Mouse (Mus musculus) embryonic fibroblast, embryonic 13.5 days (primary cell): ENCODE measurements around the gene Dtnb.

ENCODE experiments used
- CTCF ChIP-seq: IDR thresholded peaks from 2 replicates; pipeline ENCODE4 v1.5.1; 2011; ENCODE audit warnings: mild to moderate bottlenecking, control low read depth, low read length, moderate library complexity, borderline replicate concordance; ENCODE audit not compliant: insufficient read depth
- POLR2A ChIP-seq: IDR thresholded peaks from 2 replicates; pipeline ENCODE4 v1.6.1; 2011; ENCODE audit warnings: low read depth, mild to moderate bottlenecking, control low read depth, low read length, moderate library complexity

DNA sequence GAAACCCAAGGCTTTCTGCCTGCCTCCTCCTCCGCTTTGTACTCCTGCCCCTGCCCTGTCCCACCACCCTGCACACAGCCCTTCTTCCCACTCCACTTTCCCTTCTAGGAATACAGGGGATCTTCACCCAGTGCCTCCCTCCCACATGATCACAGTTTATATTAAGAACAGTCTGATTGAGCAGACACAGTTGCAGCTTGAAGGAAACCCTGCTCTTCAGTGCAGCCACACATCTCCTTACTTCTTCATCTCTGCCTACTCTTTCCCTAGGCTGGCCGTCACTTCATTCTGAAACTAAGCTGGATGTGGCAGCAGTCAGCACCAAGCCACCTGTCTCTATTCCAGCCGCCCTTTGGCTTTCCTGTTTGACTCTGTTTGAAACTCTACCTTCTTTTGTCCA lies 201.5 kb downstream of the Dtnb start:
- TF ChIP-seq CTCF (no peak), POLR2A (no peak)
